Mouse (Mus musculus) adrenal gland, adult 2 months (tissue): ENCODE measurements around the gene Eif3j1. TPM values are rescaled to one million over a fixed set of nuclear protein-coding genes. Genes with fewer than 3 reads are reported as not detected.
"Not testable (repeated sequence)": the region's sequence is repeated elsewhere in the genome, so short reads cannot be mapped to it uniquely, and the experiment has no call there.

Experiments used
- DNase-seq: peaks from one replicate; pipeline ENCODE4 v3.0.0; 2021
- long read RNA-seq: library from polyadenylated mRNA; stranded (forward); transcript quantifications from one replicate; pipeline ENCODE4 v2.0.0, GENCODE M21; 2021
- polyA plus RNA-seq: library from polyadenylated mRNA; depleted of rRNA; stranded (reverse); fragments of >200 nt; gene quantifications from 2 replicates; pipeline ENCODE4 v1.2.3, GENCODE M21; 2012; rRNA removed
- total RNA-seq, 2 experiments: library from RNA; stranded (reverse); gene quantifications; 2 replicates each; pipeline ENCODE4 v1.2.3; 2021

Gene Eif3j1
- total RNA-seq (10 to 100 TPM; 15.7 to 21.1 TPM), polyA plus RNA-seq (6.0 and 7.8 TPM in 2 replicates)
- long read RNA-seq, full-length matches to known transcripts = 44 of 46 reads
- long read RNA-seq, partial matches to known transcripts = 1 of 46 reads
- long read RNA-seq, other reads (novel, unspliced or antisense) = 1 of 46 reads

GRCm38 (mm10) chr2:122027862-122028755 lies at the start of gene Eif3j1:
Eif3j1 (plus strand) TSS chr2:122028546.
- DNase-seq = peak; percentile 96

DNA sequence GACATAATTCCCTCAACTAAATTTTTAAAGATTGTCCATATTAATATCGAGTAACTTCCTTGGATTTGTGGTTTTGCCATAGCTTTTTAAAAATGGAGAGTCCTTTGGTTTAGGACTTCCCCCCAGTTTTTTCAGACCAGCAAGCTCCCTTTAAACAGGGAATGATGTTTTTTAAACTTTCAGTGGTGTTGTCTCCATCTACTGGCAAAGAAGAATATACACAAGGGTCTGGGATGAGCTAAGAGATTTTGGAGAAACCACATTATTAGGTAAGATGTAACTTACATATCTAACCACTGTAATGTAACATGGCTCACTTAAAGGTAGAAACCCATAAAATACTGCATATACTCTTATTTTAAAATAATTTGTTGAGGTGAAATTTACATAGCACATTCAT lies 32.6 kb upstream of the Eif3j1 start:
- no peak for DNase-seq

DNA sequence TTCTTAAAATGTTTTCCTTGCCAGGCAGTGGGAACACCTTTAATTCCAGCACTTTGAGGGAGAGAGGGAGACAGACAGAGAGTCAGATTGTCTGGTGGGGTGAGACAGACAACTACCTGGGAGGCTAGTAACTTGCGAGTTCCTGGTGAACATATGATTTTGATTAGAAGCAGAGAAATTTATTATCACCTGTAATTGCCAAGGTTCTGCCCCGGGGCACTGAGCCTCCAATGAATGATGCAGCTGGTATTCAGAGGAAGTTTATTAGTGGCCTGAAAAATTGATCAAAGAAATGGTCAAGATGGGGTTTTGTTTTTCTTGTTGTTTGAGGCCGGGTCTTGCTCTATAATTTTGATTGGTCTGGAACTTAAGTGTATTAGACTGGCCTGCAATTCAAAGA lies 19.5 kb upstream of the Eif3j1 start:
- no peak for DNase-seq

DNA sequence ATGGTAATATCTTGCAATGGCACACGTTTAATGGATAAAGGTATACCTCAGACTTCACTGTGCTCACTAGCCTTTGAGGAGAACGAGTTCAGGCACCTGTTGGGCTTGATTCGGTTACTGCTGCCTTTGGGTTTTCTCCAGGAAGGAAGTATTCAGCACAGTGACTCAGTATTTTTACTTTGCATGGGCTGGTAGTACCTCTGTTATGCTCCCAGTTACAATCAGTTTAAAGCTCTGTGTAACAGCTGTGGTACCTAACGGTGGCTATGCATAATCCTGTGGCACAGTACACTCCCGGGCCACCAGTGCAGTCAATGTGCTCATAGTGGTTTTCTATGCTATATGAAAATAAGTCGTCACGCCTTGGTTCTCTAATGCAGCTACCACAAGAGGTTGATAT lies 16.9 kb upstream of the Eif3j1 start:
- no peak for DNase-seq

DNA sequence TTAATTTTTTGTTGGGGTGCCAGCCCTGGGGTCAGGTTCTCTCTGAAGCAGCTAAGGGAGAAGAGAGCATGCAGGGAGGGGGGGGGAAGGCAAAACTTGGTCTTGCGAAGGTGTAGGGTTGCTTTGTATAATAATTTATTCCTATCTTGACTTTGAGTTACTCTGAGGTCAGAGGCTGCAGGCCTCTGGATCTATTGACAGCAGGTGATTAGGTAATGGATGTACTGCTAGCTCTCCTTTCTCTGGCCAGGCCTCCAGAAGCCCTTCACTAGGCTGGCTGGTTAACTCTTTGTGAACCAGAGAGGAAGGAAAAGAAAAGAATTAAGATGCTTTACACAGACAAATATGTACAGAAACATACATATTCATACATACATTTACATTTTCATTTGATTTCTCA lies 9.6 kb upstream of the Eif3j1 start:
- DNase-seq = no peak

DNA sequence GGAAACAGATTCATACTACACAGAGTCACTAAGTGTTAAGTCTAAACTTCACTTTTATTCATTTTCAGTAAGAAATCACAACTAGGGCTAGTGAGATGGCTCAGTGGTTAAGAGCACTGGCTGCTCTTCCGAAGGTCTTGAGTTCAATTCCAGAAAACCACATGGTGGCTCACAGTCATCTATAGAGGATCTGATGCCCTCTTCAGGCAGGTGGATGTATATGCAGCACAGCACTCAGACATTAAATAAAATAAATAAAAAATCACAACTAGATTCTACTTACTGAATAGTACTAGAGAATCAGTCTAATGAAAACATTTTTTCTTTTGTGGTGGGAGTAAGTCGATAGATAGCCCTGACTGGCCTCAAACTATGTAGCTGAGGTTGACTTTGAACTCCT lies 6.1 kb upstream of the Eif3j1 start:
- no peak for DNase-seq

DNA sequence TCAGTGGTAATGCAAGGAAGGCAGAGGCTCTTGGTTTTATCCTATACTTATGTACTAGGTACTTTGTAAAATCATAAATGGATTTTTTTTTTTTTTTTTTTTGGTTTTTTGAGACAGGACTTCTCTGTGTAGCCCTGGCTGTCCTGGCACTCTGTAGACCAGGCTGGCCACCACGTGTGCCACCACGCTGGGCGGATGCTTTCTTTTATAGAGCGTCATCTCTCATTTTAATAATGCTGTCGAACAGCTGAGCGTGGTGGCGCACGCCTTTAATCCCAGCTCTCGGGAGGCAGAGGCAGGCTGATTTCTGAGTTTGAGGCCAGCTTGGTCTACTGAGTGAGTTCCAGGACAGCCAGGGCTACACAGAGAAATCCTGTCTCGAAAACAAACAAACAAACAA lies 1.3 kb upstream of the Eif3j1 start:
- DNase-seq = not testable (repeated sequence)

GRCm38 (mm10) chr2:122028756-122029700 lies 682 bp downstream of the Eif3j1 start:
- peak; percentile 81 for DNase-seq

- no peak for DNase-seq
These were observed 3.6 kb downstream of the Eif3j1 start for GRCm38 (mm10) chr2:122031970-122032369.

GRCm38 (mm10) chr2:122036064-122036463 lies 7.7 kb downstream of the Eif3j1 start:
- no peak for DNase-seq

DNA sequence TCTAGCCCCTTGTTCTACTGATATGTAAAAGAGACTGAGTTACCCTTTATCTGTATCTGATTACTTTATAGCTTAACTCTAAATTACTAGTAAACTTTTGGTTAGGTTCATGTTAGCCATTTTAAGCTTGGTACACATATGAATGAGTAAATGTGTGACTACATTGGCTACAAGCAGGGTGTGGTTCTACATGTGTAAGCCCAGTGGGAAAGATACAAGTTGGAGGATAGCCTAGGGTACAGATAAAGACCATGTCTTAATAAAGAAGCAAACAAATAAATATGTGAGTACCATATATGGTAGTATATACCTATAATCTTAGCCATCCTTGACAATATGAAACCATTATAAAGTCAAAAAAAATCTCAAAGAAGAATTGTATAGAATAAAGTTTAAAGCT lies 15.6 kb downstream of the Eif3j1 start:
- DNase-seq = no peak

DNA sequence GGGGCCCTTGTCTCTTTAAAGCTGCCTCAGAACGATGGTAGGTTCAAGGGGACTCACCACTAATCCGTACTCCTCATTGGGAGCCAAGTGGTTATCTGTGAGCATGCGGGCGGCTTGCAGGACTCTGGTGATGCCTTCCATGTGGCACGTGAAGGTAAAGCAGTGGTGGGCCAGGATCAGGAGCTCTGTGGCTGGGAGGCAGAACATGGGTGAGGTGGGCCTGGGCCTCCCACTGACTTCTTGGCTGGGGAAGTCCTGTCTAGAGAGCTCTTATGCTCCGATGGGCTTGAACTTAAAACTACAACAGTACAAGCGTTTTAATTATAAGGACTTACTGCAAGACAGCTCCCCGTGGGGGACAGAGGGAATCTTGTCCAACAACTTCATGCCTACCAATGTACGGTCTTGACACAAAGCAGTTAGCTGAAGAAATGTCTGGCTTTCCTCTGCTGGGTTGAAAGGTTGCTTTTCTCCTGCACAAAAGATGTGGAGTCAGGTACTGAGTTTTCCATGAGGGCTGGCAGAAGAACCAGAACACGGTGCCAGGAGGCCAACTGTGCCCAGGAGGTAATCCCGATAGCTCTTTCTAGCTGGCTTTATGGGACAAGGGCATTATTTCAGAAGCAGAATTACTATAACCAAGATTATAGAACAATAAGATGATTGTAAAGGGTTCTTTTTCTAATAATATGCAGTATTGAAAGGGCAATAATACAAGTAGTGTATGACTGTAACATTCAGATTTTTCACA lies 31.2 kb downstream of the Eif3j1 start:
- DNase-seq = no peak

- DNase-seq = peak; percentile 16
These were observed 37.0 kb downstream of the Eif3j1 start for GRCm38 (mm10) chr2:122065200-122065969.

- DNase-seq = no peak
These were observed 37.9 kb downstream of the Eif3j1 start for GRCm38 (mm10) chr2:122066241-122066640.

DNA sequence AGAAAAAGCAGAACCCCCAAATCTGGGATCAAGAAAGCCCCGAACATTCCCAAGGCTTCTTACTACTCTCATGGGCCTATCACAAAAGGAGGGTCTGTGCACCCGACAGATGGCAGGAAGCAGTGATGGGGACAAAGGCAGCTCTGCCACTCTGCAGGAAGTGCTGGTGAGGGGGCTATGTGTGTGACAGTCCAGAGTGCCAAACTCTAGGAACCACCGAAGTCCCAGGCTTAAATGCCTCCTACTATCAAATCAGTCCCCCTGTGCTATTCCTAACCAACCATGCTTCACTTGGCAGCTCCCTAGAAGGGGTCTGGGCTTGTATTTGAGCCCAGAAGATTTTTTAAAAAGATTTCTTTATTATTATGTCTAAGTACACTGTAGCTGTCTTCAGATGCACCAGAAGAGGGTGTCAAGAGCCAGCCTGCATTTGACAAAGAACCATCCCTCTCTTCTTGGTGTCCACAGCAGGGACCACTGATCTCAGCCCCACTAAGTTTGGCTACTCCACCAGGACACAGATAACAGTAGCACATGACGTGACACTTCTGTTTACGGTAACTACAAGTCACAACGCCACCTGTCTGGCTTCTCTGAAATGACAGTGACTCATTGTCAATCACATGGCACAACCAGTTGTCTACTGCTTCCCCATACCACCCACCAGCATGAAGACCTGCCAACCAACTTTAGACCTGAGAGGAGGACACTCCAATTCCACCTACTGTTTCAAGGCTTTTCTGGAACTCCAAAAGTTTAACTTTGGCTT lies 41.0 kb downstream of the Eif3j1 start:
- no peak for DNase-seq

GRCm38 (mm10) chr2:122069922-122070321 lies 41.6 kb downstream of the Eif3j1 start:
- DNase-seq = peak; percentile 54

DNA sequence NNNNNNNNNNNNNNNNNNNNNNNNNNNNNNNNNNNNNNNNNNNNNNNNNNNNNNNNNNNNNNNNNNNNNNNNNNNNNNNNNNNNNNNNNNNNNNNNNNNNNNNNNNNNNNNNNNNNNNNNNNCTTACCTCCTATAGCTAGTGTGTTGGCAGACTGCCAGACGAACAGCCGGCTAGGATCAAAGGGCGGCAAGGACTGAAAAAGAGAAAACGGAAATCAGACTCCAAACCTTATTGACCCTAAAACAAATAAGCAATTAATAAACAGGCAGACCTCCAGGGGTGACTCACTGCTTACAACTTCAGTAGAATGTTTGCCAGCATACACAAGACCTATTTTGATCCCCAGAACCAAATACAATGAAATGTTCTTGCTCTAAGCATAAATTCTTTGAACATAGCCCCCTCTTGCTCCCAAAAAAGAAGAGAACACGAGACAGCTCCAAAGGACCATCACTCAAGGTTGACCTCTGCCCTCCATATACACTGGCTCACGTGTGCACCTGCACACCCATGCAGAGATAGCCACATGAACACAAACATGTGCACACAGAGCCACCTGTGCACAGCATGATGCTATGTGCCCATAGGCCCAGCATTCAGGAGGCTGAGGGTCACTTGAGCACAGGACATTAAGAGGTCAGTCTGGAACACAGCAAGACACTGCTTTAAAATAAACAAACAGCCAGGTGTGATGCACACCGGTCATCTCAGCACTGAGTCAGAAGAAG lies 53.5 kb downstream of the Eif3j1 start:
- DNase-seq = no peak

GRCm38 (mm10) chr2:122086446-122086845 lies 58.1 kb downstream of the Eif3j1 start:
- no peak for DNase-seq

DNA sequence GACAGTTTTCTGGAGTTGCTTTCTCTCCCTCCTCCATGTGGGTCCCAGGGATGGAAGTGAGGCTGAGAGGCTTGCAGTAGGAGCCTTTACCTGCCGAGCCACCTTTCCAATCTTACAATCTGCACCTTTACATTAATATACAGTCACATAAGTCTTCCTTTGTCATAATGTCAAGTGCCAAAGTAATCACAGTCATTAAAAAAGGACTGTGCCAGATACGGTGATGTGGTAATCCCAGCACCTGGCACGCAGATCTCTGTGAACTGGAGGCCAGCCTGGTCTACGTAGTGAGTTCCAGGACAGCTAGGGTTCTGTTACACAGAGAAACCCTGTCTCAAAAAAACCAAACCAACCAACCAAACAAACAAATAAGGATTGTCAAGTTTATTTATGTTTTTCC lies 65.5 kb downstream of the Eif3j1 start:
- no peak for DNase-seq
